33 mouse cellular contexts compared by ENCODE assay signal in the genomic region with DNA sequence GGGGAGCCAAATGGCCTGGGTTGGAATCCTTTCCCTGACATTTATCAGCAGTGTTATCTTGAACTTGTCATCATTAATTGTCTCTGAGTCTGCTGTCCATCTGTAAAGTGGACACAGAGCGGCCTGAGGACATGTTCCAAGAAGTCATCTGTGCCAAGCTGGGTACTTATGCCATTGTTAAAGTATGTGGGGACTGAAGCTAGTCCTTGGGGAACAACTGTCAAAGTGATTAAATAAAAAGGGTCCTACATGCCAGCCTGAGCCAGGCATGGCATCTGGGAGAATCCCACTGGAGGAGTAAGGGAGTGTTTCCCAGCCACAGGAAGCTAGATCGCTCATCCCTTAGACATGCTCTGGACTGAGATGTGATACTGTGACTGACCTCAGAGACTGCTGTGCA. TPM values are rescaled to one million over a fixed set of nuclear protein-coding genes. Genes with fewer than 3 reads are reported as not detected.
DNase-seq lines count a peak whose midpoint lies in the region; ATAC-seq and TF ChIP-seq lines count a peak whose summit lies in the region.
"Had no signal": no experiment of that assay in that cellular context is flagged by ENCODE, and none has a peak within 500 bp of the region (broad histone marks: within the 10 kb centered on the region; RNA-seq: fewer than 3 reads in every experiment).

No protein-coding gene starts in this region.

- no peaks in the 10 kb centered on the region for H3K27me3 ChIP-seq in cerebellum, adult 2 months (ENCODE audit: control insufficient read depth, insufficient read depth, low read length)
- H3K27me3 ChIP-seq in C2C12 (ENCODE audit: control insufficient read depth, insufficient read depth, insufficient read length) = no peaks in the 10 kb centered on the region
- H3K27me3 ChIP-seq in intestine, embryonic 16.5 days (replicated peaks; ENCODE audit: control insufficient read depth, insufficient read depth, low read length) = no peaks in the 10 kb centered on the region
- no peaks in the 10 kb centered on the region for H3K27me3 ChIP-seq in embryonic facial prominence, embryonic 10.5 days (replicated peaks; ENCODE audit: low read depth, poor library complexity, severe bottlenecking)
- H3K27me3 ChIP-seq: CH12.LX; midbrain, embryonic 15.5 days; neural tube, embryonic 15.5 days; stomach, embryonic 15.5 days had no signal

- peak; percentile 9; the same call in 1 of the 2 replicates for ATAC-seq in intestine, embryonic 16.5 days
- ATAC-seq: activated CD4-positive, CD25-positive, alpha-beta regulatory T cell, adult 4 months; forebrain, embryonic 16.5 days; midbrain, embryonic 15.5 days had no signal

- no peak overlapping the region for H3K27ac ChIP-seq in cerebellum, adult 2 months (ENCODE audit: insufficient read depth, low read length)
- peak overlapping the region; percentile 43 for H3K27ac ChIP-seq in intestine, embryonic 16.5 days (ENCODE audit: low read length)
- H3K27ac ChIP-seq in embryonic facial prominence, embryonic 10.5 days (replicated peaks) = no peak overlapping the region
- H3K27ac ChIP-seq: kidney, postnatal 0 days; left cerebral cortex, adult 2 months; midbrain, embryonic 15.5 days; neural tube, embryonic 15.5 days; stomach, embryonic 15.5 days had no signal

- H3K4me3 ChIP-seq in cerebellum, adult 2 months (replicated peaks; ENCODE audit: insufficient read depth, low read depth, low read length) = no peak overlapping the region
- H3K4me3 ChIP-seq in C2C12 (ENCODE audit: insufficient read depth, poor library complexity, severe bottlenecking) = no peak overlapping the region
- H3K4me3 ChIP-seq in intestine, embryonic 16.5 days (ENCODE audit: low read length) = no peak overlapping the region
- no peak overlapping the region for H3K4me3 ChIP-seq in embryonic facial prominence, embryonic 10.5 days
- H3K4me3 ChIP-seq: left cerebral cortex, adult 2 months; midbrain, embryonic 15.5 days; neural tube, embryonic 15.5 days; stomach, embryonic 15.5 days had no signal

- H3K4me1 ChIP-seq in cerebellum, adult 2 months (ENCODE audit: control insufficient read depth, insufficient read depth, low read length) = peaks cover 3% of the 10 kb centered on the region; the same call in 1 of the 2 replicates
- no peaks in the 10 kb centered on the region for H3K4me1 ChIP-seq in intestine, embryonic 16.5 days (ENCODE audit: control insufficient read depth, insufficient read depth, low read length)
- H3K4me1 ChIP-seq in embryonic facial prominence, embryonic 10.5 days = no peaks in the 10 kb centered on the region
- H3K4me1 ChIP-seq: midbrain, embryonic 15.5 days; neural tube, embryonic 15.5 days; stomach, embryonic 15.5 days had no signal

- H3ac ChIP-seq in C2C12 (ENCODE audit: control insufficient read depth, insufficient read length, low read depth) = no peak overlapping the region

- TF ChIP-seq POLR2A in cerebellum, adult 2 months (IDR thresholded peaks at IDR 0.05; ENCODE audit: borderline replicate concordance, insufficient read depth, low read length) = no peak

- H3K36me3 ChIP-seq in C2C12 (ENCODE audit: control insufficient read depth, insufficient read depth) = no peaks in the 10 kb centered on the region
- H3K36me3 ChIP-seq in intestine, embryonic 16.5 days (ENCODE audit: control insufficient read depth, insufficient read depth, low read length) = no peaks in the 10 kb centered on the region
- H3K36me3 ChIP-seq in embryonic facial prominence, embryonic 10.5 days (replicated peaks) = no peaks in the 10 kb centered on the region
- H3K36me3 ChIP-seq: G1E; midbrain, embryonic 15.5 days; neural tube, embryonic 15.5 days; stomach, embryonic 15.5 days had no signal

- H3K79me2 ChIP-seq in C2C12 (ENCODE audit: control insufficient read depth, insufficient read depth) = no peaks in the 10 kb centered on the region

- no peak for TF ChIP-seq CTCF in cerebellum, adult 2 months (IDR thresholded peaks at IDR 0.05; ENCODE audit: borderline replicate concordance, insufficient read depth, low read depth, low read length)
- TF ChIP-seq CTCF in C2C12 (IDR thresholded peaks at IDR 0.05; ENCODE audit: control insufficient read depth, insufficient read depth, insufficient read length) = no peak

- H3K9ac ChIP-seq in intestine, embryonic 16.5 days (ENCODE audit: low read depth, low read length) = no peak overlapping the region
- H3K9ac ChIP-seq: midbrain, embryonic 15.5 days; neural tube, embryonic 15.5 days; stomach, embryonic 15.5 days had no signal

- WGBS in cerebellum, adult 2 months = 54% methylated on average over 2 of the region's 2 CpGs
- WGBS in intestine, embryonic 16.5 days = 52% methylated on average over 2 of the region's 2 CpGs
- 92% methylated on average over 2 of the region's 2 CpGs for WGBS in embryonic facial prominence, embryonic 10.5 days

- H3K9me3 ChIP-seq in intestine, embryonic 16.5 days (ENCODE audit: control insufficient read depth, low read length) = no peaks in the 10 kb centered on the region
- no peaks in the 10 kb centered on the region for H3K9me3 ChIP-seq in embryonic facial prominence, embryonic 10.5 days
- H3K9me3 ChIP-seq: G1E; midbrain, embryonic 15.5 days; neural tube, embryonic 15.5 days; stomach, embryonic 15.5 days had no signal

- no peak overlapping the region for H3K4me2 ChIP-seq in intestine, embryonic 16.5 days (ENCODE audit: low read depth, low read length)
- H3K4me2 ChIP-seq: heart, embryonic 11.5 days; liver, embryonic 11.5 days; midbrain, embryonic 15.5 days; neural tube, embryonic 15.5 days; stomach, embryonic 15.5 days had no signal

- intact Hi-C loops in left cerebral cortex, postnatal 4 days (cut with DNase I) = no loop called here

- DNase-seq in cerebellum, postnatal 10 days = peak; percentile 36 to 43
- no peak for DNase-seq in cerebellum, adult 2 months
- DNase-seq in left cerebral cortex, postnatal 4 days = peak; percentile 18
- no peak for DNase-seq in left cerebral cortex, adult 8-10 months (ENCODE audit: low spot score in 2 of 2)
- no peak for DNase-seq in B cell, adult 2 months
- no peak for DNase-seq in embryonic facial prominence, embryonic 10.5 days (ENCODE audit: low spot score)
- DNase-seq: adrenal gland, postnatal 10 days; cerebellum, adult 18-20 months; cerebellum, postnatal 36 days; gastrocnemius, postnatal 10 days; kidney, adult 18-20 months; lung, adult 2 months; lung, postnatal 14 days; thymus, adult 2 months; thymus, postnatal 4 days had no signal

- no peaks in the 10 kb centered on the region for H3K79me3 ChIP-seq in C2C12 (ENCODE audit: low read depth)

TF ChIP-seq in C2C12, 6 proteins besides CTCF, POLR2A, EP300 and RAD21:
- TF ChIP-seq MYOD1 (IDR thresholded peaks at IDR 0.05; ENCODE audit: control insufficient read depth, insufficient read length, low read depth) = peak; percentile 2
- TF ChIP-seq MAX (IDR thresholded peaks at IDR 0.05) = no peak

RNA-seq across cellular contexts. Expression of a gene that starts 3.4 kb away (rescaled TPM):
- polyA plus RNA-seq in cerebellum, adult 2 months (2012; rRNA removed) = 0.41 and 0.56 TPM in 2 replicates
- total RNA-seq in left cerebral cortex, postnatal 4 days (2021) = under 1 TPM; 0.54 to 0.72 TPM
- under 1 TPM in 3 of 4 experiments, not detected in 1; 0.50 to 0.91 (median 0.55) TPM for total RNA-seq in left cerebral cortex, adult 8-10 months (2022)
- 0.75 TPM for polyA plus RNA-seq in C2C12 (2012; fragmentation: generic; extraction: Trizol)
- 77.3 and 81.4 TPM in 2 replicates for polyA plus RNA-seq in intestine, embryonic 16.5 days (2015; fragmentation: Nextera tagmentation; extraction: Ambion mirVana)
- 0.49 TPM in 1 of 2 replicates, not detected in the other for polyA plus RNA-seq in embryonic facial prominence, embryonic 10.5 days (2016; fragmentation: Nextera tagmentation; extraction: Ambion mirVana)
- total RNA-seq: CH12.LX; G1E; layer of hippocampus, postnatal 10 days had no signal
- polyA plus RNA-seq: forebrain, embryonic 16.5 days; G1E; midbrain, embryonic 15.5 days had no signal

RNA-seq across cellular contexts. Expression of a gene that starts 12.3 kb away (rescaled TPM):
- 1.0 and 1.1 TPM in 2 replicates for polyA plus RNA-seq in cerebellum, adult 2 months (2012; rRNA removed)
- 10 to 100 TPM in 1 of 2 experiments, 1 to 10 TPM in 1; 9.4 to 11.5 TPM for total RNA-seq in left cerebral cortex, postnatal 4 days (2021)
- 10 to 100 TPM; 14.9 to 21.0 (median 17.0) TPM for total RNA-seq in left cerebral cortex, adult 8-10 months (2022)
- polyA plus RNA-seq in C2C12 (2012; fragmentation: generic; extraction: Trizol) = 0.16 TPM
- polyA plus RNA-seq in intestine, embryonic 16.5 days (2015; fragmentation: Nextera tagmentation; extraction: Ambion mirVana) = 0.22 and 0.39 TPM in 2 replicates
- 1.5 and 2.9 TPM in 2 replicates for polyA plus RNA-seq in embryonic facial prominence, embryonic 10.5 days (2016; fragmentation: Nextera tagmentation; extraction: Ambion mirVana)
- total RNA-seq: CH12.LX; megakaryocyte-erythroid progenitor cell, adult 5-6 weeks had no signal
- polyA plus RNA-seq: activated CD4-positive, CD25-positive, alpha-beta regulatory T cell, adult 4 months; G1E had no signal

RNA-seq across cellular contexts. Expression of a gene that starts 24.6 kb away (rescaled TPM):
- 440 and 450 TPM in 2 replicates for polyA plus RNA-seq in cerebellum, adult 2 months (2012; rRNA removed)
- total RNA-seq in left cerebral cortex, postnatal 4 days (2021) = 100 to 1,000 TPM; 133 to 139 TPM
- total RNA-seq in left cerebral cortex, adult 8-10 months (2022) = 100 to 1,000 TPM; 455 to 522 (median 488) TPM
- polyA plus RNA-seq in C2C12 (2012; fragmentation: generic; extraction: Trizol) = 152 TPM
- 332 and 334 TPM in 2 replicates for polyA plus RNA-seq in intestine, embryonic 16.5 days (2015; fragmentation: Nextera tagmentation; extraction: Ambion mirVana)
- polyA plus RNA-seq in embryonic facial prominence, embryonic 10.5 days (2016; fragmentation: Nextera tagmentation; extraction: Ambion mirVana) = 202 and 213 TPM in 2 replicates

RNA-seq across cellular contexts. Expression of a gene that starts 42.7 kb away (rescaled TPM):
- polyA plus RNA-seq in cerebellum, adult 2 months (2012; rRNA removed) = not detected in 2 replicates
- not detected for total RNA-seq in left cerebral cortex, postnatal 4 days (2021)
- total RNA-seq in left cerebral cortex, adult 8-10 months (2022) = not detected
- 0.01 TPM for polyA plus RNA-seq in C2C12 (2012; fragmentation: generic; extraction: Trizol)
- not detected in 2 replicates for polyA plus RNA-seq in intestine, embryonic 16.5 days (2015; fragmentation: Nextera tagmentation; extraction: Ambion mirVana)
- not detected in 2 replicates for polyA plus RNA-seq in embryonic facial prominence, embryonic 10.5 days (2016; fragmentation: Nextera tagmentation; extraction: Ambion mirVana)
- total RNA-seq: adrenal gland, postnatal 10 days; CH12.LX; gastrocnemius, postnatal 10 days; layer of hippocampus, postnatal 10 days; left cerebral cortex, adult 2 months; megakaryocyte-erythroid progenitor cell, adult 5-6 weeks had no signal
- polyA plus RNA-seq: activated CD4-positive, CD25-positive, alpha-beta regulatory T cell, adult 4 months; forebrain, embryonic 16.5 days; G1E; heart, embryonic 11.5 days; heart, postnatal 0 days; hindbrain, embryonic 11.5 days; kidney, postnatal 0 days; limb, embryonic 11.5 days; liver, embryonic 11.5 days; lung, adult 2 months; midbrain, embryonic 15.5 days; neural tube, embryonic 15.5 days; stomach, embryonic 15.5 days had no signal

RNA-seq across cellular contexts. Expression of a gene that starts 55.8 kb away (rescaled TPM):
- polyA plus RNA-seq in cerebellum, adult 2 months (2012; rRNA removed) = not detected in 2 replicates
- not detected for total RNA-seq in left cerebral cortex, postnatal 4 days (2021)
- under 1 TPM in 1 of 4 experiments, not detected in 3; 0.08 TPM for total RNA-seq in left cerebral cortex, adult 8-10 months (2022)
- polyA plus RNA-seq in C2C12 (2012; fragmentation: generic; extraction: Trizol) = not detected
- not detected in 2 replicates for polyA plus RNA-seq in intestine, embryonic 16.5 days (2015; fragmentation: Nextera tagmentation; extraction: Ambion mirVana)
- polyA plus RNA-seq in embryonic facial prominence, embryonic 10.5 days (2016; fragmentation: Nextera tagmentation; extraction: Ambion mirVana) = not detected in 2 replicates
- total RNA-seq: CH12.LX; gastrocnemius, postnatal 10 days; layer of hippocampus, postnatal 10 days; left cerebral cortex, adult 2 months; megakaryocyte-erythroid progenitor cell, adult 5-6 weeks had no signal
- polyA plus RNA-seq: activated CD4-positive, CD25-positive, alpha-beta regulatory T cell, adult 4 months; forebrain, embryonic 16.5 days; G1E; heart, embryonic 11.5 days; heart, postnatal 0 days; hindbrain, embryonic 11.5 days; kidney, postnatal 0 days; limb, embryonic 11.5 days; liver, embryonic 11.5 days; lung, adult 2 months; midbrain, embryonic 15.5 days; neural tube, embryonic 15.5 days; stomach, embryonic 15.5 days had no signal

Comparison
In these comparisons a context has a peak if more than half of its experiments do, and no peak if none do; other contexts are left out.
1. DNase-seq: peak in cerebellum, postnatal 10 days (2 of 2) and left cerebral cortex, postnatal 4 days (single experiment); none in cerebellum, adult 2 months (0 of 2), left cerebral cortex, adult 8-10 months (0 of 2), B cell, adult 2 months (0 of 2) and embryonic facial prominence, embryonic 10.5 days (single experiment).
2. RNA of a gene that starts 3.4 kb away (polyA plus RNA-seq): 77.3 to 81.4 TPM in intestine, embryonic 16.5 days; 0.75 TPM in C2C12 (single experiment), 0.41 to 0.56 TPM in cerebellum, adult 2 months and 0.49 TPM in embryonic facial prominence, embryonic 10.5 days; every median in the first group is over 10 times any median in the second.